Mouse (Mus musculus): ENCODE measurements around the gene 6820408C15Rik. TPM values are rescaled to one million over a fixed set of nuclear protein-coding genes. Genes with fewer than 3 reads are reported as not detected.

Gene 6820408C15Rik
- polyA plus RNA-seq, 1 experiment from 2014 or later, result 0.71 TPM

DNA sequence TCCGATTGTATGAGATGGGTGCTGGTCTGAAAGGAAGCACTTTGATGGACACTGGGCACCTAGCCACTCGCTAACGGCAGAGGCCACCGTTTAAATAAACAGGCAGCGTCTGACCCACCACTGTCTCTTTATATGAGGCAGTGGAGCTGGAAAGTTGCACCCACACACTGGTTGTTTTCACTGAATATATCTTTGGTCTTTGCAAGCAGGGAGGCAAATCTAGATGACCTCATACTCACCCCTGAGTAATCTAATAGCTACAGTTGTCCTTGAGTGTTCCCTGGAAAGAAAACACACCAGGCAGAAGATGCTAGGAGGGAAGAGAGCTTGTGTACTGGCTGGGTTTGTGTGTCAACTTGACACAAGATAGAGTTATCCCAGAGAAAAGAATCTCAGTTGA lies 32.1 kb downstream of the 6820408C15Rik start:
- DNase-seq (ENCODE audit: low spot score), result no peak
- no peak overlapping the region for H3K4me3 ChIP-seq
- H3K27ac ChIP-seq (replicated peaks), result peak overlapping the region; percentile 61; the same call in 1 of the 2 replicates
- no peaks in the 10 kb centered on the region for H3K9me3 ChIP-seq
- H3K36me3 ChIP-seq (replicated peaks), result no peaks in the 10 kb centered on the region
- WGBS, result 65% methylated on average over 5 of the region's 5 CpGs
- H3K27me3 ChIP-seq (replicated peaks; ENCODE audit: low read depth, poor library complexity, severe bottlenecking), result 0 out of 2 replicates have a peak, but pooled peaks cover 4% of the 10 kb centered on the region
- H3K4me1 ChIP-seq, result peaks cover 34% of the 10 kb centered on the region

GRCm38 (mm10) chr2:152450241-152450640 lies 34.9 kb downstream of the 6820408C15Rik start:
- H3K27ac ChIP-seq (replicated peaks), result no peak overlapping the region
- H3K4me3 ChIP-seq, result no peak overlapping the region
- no peaks in the 10 kb centered on the region for H3K9me3 ChIP-seq
- H3K4me1 ChIP-seq, result peaks cover 25% of the 10 kb centered on the region
- 7% methylated on average over 5 of the region's 5 CpGs for WGBS
- H3K27me3 ChIP-seq (replicated peaks; ENCODE audit: low read depth, poor library complexity, severe bottlenecking), result 0 out of 2 replicates have a peak, but pooled peaks cover 4% of the 10 kb centered on the region
- no peaks in the 10 kb centered on the region for H3K36me3 ChIP-seq (replicated peaks)
- DNase-seq (ENCODE audit: low spot score), result peak; percentile 71

- H3K36me3 ChIP-seq (replicated peaks), result no peaks in the 10 kb centered on the region
- 71% methylated on average over 4 of the region's 4 CpGs for WGBS
- no peak overlapping the region for H3K27ac ChIP-seq (replicated peaks)
- peak; percentile 6 for DNase-seq (ENCODE audit: low spot score)
- H3K9me3 ChIP-seq, result no peaks in the 10 kb centered on the region
- H3K4me3 ChIP-seq, result no peak overlapping the region
- 0 out of 2 replicates have a peak, but pooled peaks cover 3% of the 10 kb centered on the region for H3K27me3 ChIP-seq (replicated peaks; ENCODE audit: low read depth, poor library complexity, severe bottlenecking)
- peaks cover 17% of the 10 kb centered on the region for H3K4me1 ChIP-seq
Observed at GRCm38 (mm10) chr2:152452101-152452781, 36.9 kb downstream of the 6820408C15Rik start.

GRCm38 (mm10) chr2:152459241-152459640 lies 43.9 kb downstream of the 6820408C15Rik start:
- H3K36me3 ChIP-seq (replicated peaks), result no peaks in the 10 kb centered on the region

GRCm38 (mm10) chr2:152464570-152465150 lies 49.3 kb downstream of the 6820408C15Rik start, which contains the start of gene Defb23:
Gene Defb23, minus strand, starts transcription at chr2:152464620.
- no peak for DNase-seq (ENCODE audit: low spot score)
- H3K4me3 ChIP-seq, result no peak within 1 kb of the TSS
- no peaks in the 10 kb centered on the region for H3K9me3 ChIP-seq
- WGBS, result 84% methylated on average over 3 of the region's 3 CpGs
- no peaks in the 10 kb centered on the region for H3K4me1 ChIP-seq
- no peaks in the 10 kb centered on the region for H3K36me3 ChIP-seq (replicated peaks)
- H3K27me3 ChIP-seq (replicated peaks; ENCODE audit: low read depth, poor library complexity, severe bottlenecking), result no peaks in the 10 kb centered on the region
- H3K27ac ChIP-seq (replicated peaks), result no peak within 1 kb of the TSS

More at GRCm38 (mm10) chr2:152459241-152459640, 43.9 kb downstream of the 6820408C15Rik start:
- Histone ChIP-seq H3K4me3 (no peak overlapping the region), H3K4me1 (peaks cover 4% of the 10 kb centered on the region; the same call in 1 of the 2 replicates), H3K27ac (replicated peaks) (no peak overlapping the region), H3K27me3 (replicated peaks; ENCODE audit: low read depth, poor library complexity, severe bottlenecking) (0 out of 2 replicates have a peak, but pooled peaks cover 3% of the 10 kb centered on the region), H3K9me3 (no peaks in the 10 kb centered on the region)
- 69% methylated on average over 13 of the region's 13 CpGs for WGBS
- no peak for DNase-seq (ENCODE audit: low spot score)

- Histone ChIP-seq H3K27ac (replicated peaks) (no peak overlapping the region), H3K4me1 (no peaks in the 10 kb centered on the region), H3K27me3 (replicated peaks; ENCODE audit: low read depth, poor library complexity, severe bottlenecking) (no peaks in the 10 kb centered on the region), H3K4me3 (no peak overlapping the region), H3K36me3 (replicated peaks) (no peaks in the 10 kb centered on the region), H3K9me3 (no peaks in the 10 kb centered on the region)
- DNase-seq (ENCODE audit: low spot score), result no peak
- 34% methylated on average over 7 of the region's 7 CpGs for WGBS
Observed at GRCm38 (mm10) chr2:152470973-152471372, 55.6 kb downstream of the 6820408C15Rik start.

DNA sequence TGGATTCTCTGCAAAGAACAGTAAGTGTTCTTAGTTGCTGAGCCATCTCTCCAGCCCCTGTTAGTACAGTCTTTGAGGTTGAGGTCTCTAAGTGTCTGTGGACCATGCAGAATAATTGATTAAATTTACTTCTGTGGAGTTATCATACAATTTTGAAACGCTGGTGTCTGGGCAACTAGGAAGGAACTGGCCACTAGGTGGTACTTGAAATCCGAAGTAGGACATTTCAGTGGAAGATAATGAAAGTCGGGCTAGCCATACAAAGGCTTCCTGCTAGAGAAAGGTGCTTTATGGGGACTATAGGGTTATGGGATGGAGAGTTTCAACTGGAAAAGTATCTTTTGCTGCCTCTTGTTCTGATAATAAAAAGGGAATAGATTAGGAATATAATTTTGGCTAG lies 57.0 kb downstream of the 6820408C15Rik start:
- 33% methylated on average over 3 of the region's 3 CpGs for WGBS
- H3K27ac ChIP-seq (replicated peaks), result no peak overlapping the region
- no peak for DNase-seq (ENCODE audit: low spot score)
- H3K36me3 ChIP-seq (replicated peaks), result no peaks in the 10 kb centered on the region
- H3K27me3 ChIP-seq (replicated peaks; ENCODE audit: low read depth, poor library complexity, severe bottlenecking), result no peaks in the 10 kb centered on the region
- no peak overlapping the region for H3K4me3 ChIP-seq
- no peaks in the 10 kb centered on the region for H3K9me3 ChIP-seq
- H3K4me1 ChIP-seq, result no peaks in the 10 kb centered on the region

DNA sequence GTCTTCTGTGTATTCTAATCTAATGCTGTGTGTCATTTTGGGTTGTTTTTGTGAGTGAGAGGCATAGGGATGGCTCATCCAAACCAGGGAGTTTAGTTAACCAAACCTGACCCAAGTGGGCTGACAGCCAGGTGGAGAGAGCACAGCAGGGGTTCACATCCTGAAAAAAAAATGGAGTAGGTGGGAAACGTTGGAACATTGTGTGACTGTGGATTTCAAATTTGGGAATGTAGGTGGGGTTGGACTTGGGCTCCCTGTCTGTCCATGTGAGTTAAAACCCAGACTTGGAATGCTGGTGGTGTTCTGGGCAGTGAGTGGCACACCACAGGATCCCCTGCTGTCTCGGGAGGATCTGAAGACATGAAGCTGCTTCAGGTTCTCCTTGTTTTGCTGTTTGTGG lies 61.4 kb downstream of the 6820408C15Rik start, which contains the start of gene Defb20:
Gene Defb20, plus strand, starts transcription at position 301 of the 400 bp plus-strand sequence.
- Histone ChIP-seq H3K4me1 (no peaks in the 10 kb centered on the region), H3K4me3 (no peak within 1 kb of the TSS), H3K36me3 (replicated peaks) (no peaks in the 10 kb centered on the region), H3K9me3 (no peaks in the 10 kb centered on the region), H3K27me3 (replicated peaks; ENCODE audit: low read depth, poor library complexity, severe bottlenecking) (no peaks in the 10 kb centered on the region), H3K27ac (replicated peaks) (no peak within 1 kb of the TSS)
- 67% methylated on average over 2 of the region's 2 CpGs for WGBS
- DNase-seq (ENCODE audit: low spot score), result no peak

- H3K36me3 ChIP-seq (replicated peaks), result no peaks in the 10 kb centered on the region
- 87% methylated on average over 3 of the region's 3 CpGs for WGBS
- no peaks in the 10 kb centered on the region for H3K9me3 ChIP-seq
- H3K27ac ChIP-seq (replicated peaks), result no peak overlapping the region
- H3K4me1 ChIP-seq, result no peaks in the 10 kb centered on the region
- H3K27me3 ChIP-seq (replicated peaks; ENCODE audit: low read depth, poor library complexity, severe bottlenecking), result no peaks in the 10 kb centered on the region
- no peak overlapping the region for H3K4me3 ChIP-seq
- DNase-seq (ENCODE audit: low spot score), result no peak
Observed at GRCm38 (mm10) chr2:152480881-152481280, 65.5 kb downstream of the 6820408C15Rik start.

DNA sequence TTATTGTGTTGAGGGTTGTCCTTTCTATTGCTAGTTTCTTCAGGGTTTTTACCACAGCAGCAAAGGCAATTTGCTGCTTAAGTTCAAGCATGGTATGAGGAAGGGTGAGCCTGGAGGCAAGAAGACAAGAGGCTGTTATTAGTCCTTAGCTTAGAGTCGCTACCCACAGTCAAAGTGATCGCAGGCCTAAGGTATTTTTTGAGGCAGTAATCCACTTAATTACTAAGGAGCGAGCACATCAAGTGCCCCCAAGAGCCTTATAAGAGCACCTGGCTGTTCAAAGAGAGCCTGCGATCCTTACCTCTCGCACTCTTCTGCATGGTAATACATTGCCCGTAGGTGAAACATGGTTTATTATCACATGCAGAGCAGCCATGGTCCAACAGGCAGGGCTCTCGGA lies 66.3 kb downstream of the 6820408C15Rik start:
- 82% methylated on average over 7 of the region's 7 CpGs for WGBS

GRCm38 (mm10) chr2:152487024-152487423 lies 71.6 kb downstream of the 6820408C15Rik start:
- 77% methylated on average over 2 of the region's 2 CpGs for WGBS
- no peak overlapping the region for H3K4me3 ChIP-seq
- H3K27ac ChIP-seq (replicated peaks), result no peak overlapping the region
- H3K36me3 ChIP-seq (replicated peaks), result no peaks in the 10 kb centered on the region
- no peaks in the 10 kb centered on the region for H3K9me3 ChIP-seq
- no peaks in the 10 kb centered on the region for H3K4me1 ChIP-seq
- no peaks in the 10 kb centered on the region for H3K27me3 ChIP-seq (replicated peaks; ENCODE audit: low read depth, poor library complexity, severe bottlenecking)
- DNase-seq (ENCODE audit: low spot score), result peak; percentile 14

More for the DNA sequence above, 66.3 kb downstream of the 6820408C15Rik start:
- Histone ChIP-seq H3K36me3 (replicated peaks) (no peaks in the 10 kb centered on the region), H3K4me1 (no peaks in the 10 kb centered on the region), H3K4me3 (no peak overlapping the region), H3K9me3 (no peaks in the 10 kb centered on the region), H3K27ac (replicated peaks) (no peak overlapping the region), H3K27me3 (replicated peaks; ENCODE audit: low read depth, poor library complexity, severe bottlenecking) (no peaks in the 10 kb centered on the region)
- no peak for DNase-seq (ENCODE audit: low spot score)

DNA sequence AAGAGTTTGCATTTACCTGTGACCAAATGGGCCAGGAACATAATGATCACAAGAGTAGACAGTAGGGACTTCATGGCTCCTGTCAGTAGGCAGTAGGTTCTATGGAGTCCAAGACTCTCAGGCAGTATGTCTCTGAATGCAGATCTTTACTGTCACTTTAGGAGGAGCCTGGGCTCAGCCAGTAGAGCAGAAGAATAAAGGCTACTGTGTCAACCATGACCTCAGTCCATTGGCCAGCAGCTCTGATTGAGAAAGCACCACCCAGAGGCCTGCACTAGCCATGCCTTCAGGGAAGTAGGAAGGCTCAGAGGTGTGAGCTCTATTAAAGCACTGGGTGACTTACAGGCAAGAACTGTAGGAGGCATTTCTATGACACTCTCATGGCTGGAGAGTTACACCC lies 74.7 kb downstream of the 6820408C15Rik start, which contains the start of gene Defb22:
Gene Defb22, minus strand, starts transcription at position 101 of the 400 bp plus-strand sequence.
- Histone ChIP-seq H3K4me3 (no peak within 1 kb of the TSS), H3K27me3 (replicated peaks; ENCODE audit: low read depth, poor library complexity, severe bottlenecking) (no peaks in the 10 kb centered on the region), H3K4me1 (no peaks in the 10 kb centered on the region), H3K9me3 (no peaks in the 10 kb centered on the region), H3K36me3 (replicated peaks) (no peaks in the 10 kb centered on the region), H3K27ac (replicated peaks) (no peak within 1 kb of the TSS)
- no peak for DNase-seq (ENCODE audit: low spot score)

DNA sequence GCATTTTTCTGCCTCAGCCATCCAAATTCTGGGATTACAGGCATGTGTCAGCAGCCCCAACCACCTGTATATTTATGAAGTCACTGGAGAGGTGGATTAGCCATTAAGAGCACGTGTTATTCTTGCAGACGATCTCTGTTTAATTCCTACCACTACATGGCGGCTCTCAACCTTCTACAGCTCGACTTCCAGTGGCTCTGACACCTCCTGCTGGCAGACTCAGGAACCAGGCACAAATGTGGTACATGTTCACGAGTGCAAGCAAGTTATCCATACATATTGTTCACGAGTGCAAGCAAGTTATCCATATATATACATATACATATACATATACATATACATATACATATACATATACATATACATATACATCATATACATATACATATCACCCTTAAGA lies 77.8 kb downstream of the 6820408C15Rik start:
- H3K36me3 ChIP-seq (replicated peaks), result no peaks in the 10 kb centered on the region
- WGBS, result 77% methylated on average over 6 of the region's 6 CpGs
- H3K27ac ChIP-seq (replicated peaks), result no peak overlapping the region
- H3K9me3 ChIP-seq, result no peaks in the 10 kb centered on the region
- H3K4me3 ChIP-seq, result no peak overlapping the region
- H3K27me3 ChIP-seq (replicated peaks; ENCODE audit: low read depth, poor library complexity, severe bottlenecking), result no peaks in the 10 kb centered on the region
- H3K4me1 ChIP-seq, result no peaks in the 10 kb centered on the region
- DNase-seq (ENCODE audit: low spot score), result no peak
